Mouse (Mus musculus): ENCODE measurements at regions not wholly inside any gene's neighbourhood (a gene's known extent, or its start where the extent isn't known, plus 50 kb on each side); places are given as distances from the start of the nearest gene placed in this dataset.

DNA sequence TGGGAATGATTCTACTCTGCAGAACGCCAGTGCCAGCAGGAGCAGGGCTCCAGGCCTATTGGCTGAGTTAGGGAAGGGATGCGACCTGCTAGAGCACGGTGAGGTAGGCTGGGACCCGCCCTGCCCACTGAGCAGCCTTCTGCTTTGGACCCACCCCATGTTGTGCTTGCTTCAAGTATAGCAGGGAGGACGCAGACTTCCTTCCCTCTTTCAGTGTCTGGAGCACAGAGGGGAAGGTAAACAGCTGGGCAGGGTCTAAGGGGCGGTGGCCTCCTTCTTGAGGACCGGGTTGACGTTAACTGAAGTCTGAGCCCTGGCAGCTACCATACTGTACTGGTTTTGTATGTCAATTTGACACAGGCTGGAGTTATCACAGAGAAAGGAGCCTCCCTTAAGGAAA lies 165.6 kb upstream of the A230072I06Rik start:
- no peak for ATAC-seq (replicated peaks; ENCODE audit: insufficient number of reproducible peaks, low FRiP score, low TSS enrichment, poor library complexity, severe bottlenecking)

DNA sequence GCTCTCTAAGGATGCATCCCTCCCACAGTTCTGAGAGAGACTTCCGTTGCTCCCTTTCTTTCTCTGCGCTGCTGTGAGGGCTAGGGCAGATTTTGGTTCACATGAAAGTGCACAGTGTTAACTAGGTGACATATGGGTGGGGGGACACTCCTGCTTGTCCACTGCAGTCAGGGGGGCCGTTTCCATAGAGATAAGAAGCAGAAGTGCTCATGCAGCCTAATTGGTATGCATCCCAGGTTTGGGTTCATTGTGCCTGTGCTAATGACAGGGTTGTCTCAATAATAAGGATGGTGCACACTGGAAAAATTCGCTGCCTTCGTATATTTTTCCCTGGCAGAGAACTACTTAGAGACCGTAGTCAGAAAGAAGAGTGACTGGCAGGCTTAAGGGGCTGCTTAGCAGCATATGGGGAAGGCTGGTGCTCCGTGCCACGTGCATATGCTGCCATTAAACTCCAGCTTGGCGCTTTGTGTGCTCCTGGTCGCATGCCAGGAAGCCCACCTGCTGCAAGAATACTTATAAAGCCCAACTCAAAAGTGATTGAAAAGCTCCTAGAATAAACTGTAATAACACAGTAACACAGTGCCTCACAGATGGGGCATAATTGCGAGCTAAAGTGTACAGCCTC lies 152.1 kb upstream of the A230072I06Rik start:
- no peak for ATAC-seq (replicated peaks; ENCODE audit: insufficient number of reproducible peaks, low FRiP score, low TSS enrichment, poor library complexity, severe bottlenecking)

GRCm38 (mm10) chr8:12127106-12127800 lies 151.4 kb upstream of the A230072I06Rik start:
- ATAC-seq (replicated peaks; ENCODE audit: insufficient number of reproducible peaks, low FRiP score, low TSS enrichment, poor library complexity, severe bottlenecking) = no peak

GRCm38 (mm10) chr8:12127801-12128490 lies 150.7 kb upstream of the A230072I06Rik start:
- no peak for ATAC-seq (replicated peaks; ENCODE audit: insufficient number of reproducible peaks, low FRiP score, low TSS enrichment, poor library complexity, severe bottlenecking)

DNA sequence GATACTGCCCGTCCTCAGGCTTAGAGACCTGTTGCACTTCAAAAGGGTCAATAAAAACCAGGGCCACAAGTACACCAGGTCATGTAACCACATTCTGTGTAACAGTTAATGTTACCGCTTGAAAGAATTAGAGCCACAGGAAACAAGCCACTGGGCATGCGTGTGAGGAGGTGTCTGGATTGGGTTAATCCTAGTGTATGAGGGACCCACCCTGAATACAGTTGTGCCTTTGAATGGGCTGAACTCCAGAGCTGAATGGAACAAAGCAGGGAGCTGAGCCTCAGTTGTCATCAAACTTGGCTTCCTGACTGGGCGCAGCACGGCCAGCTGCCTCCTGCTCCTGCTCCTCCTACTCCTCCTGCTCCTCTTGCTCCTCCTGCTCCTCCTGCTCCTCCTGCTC lies 148.0 kb upstream of the A230072I06Rik start:
- ATAC-seq (replicated peaks; ENCODE audit: insufficient number of reproducible peaks, low FRiP score, low TSS enrichment, poor library complexity, severe bottlenecking) = no peak

DNA sequence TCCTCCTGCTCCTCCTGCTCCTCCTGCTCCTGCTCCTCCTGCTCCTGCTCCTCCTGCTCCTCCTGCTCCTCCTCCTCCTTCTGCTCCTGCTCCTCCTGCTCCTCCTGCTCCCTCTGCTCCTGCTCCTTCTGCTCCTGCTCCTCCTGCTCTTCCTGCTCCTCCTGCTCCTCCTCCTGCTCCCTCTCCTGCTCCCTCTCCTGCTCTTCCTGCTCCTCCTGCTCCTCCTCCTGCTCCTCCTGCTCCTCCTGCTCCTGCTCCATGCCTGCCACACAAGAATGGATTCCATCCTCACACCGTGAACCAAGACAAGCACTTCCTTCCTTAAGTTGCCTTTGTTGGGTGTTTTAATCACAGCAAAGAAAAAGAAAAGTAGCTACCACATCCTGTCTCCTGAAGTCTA lies 144.4 kb upstream of the A230072I06Rik start:
- no peak for ATAC-seq (replicated peaks; ENCODE audit: insufficient number of reproducible peaks, low FRiP score, low TSS enrichment, poor library complexity, severe bottlenecking)

GRCm38 (mm10) chr8:12135392-12136177 lies 143.0 kb upstream of the A230072I06Rik start:
- no peak for ATAC-seq (replicated peaks; ENCODE audit: insufficient number of reproducible peaks, low FRiP score, low TSS enrichment, poor library complexity, severe bottlenecking)

- ATAC-seq (replicated peaks; ENCODE audit: insufficient number of reproducible peaks, low FRiP score, low TSS enrichment, poor library complexity, severe bottlenecking) = no peak
These were observed 142.5 kb upstream of the A230072I06Rik start for GRCm38 (mm10) chr8:12136178-12136455.

DNA sequence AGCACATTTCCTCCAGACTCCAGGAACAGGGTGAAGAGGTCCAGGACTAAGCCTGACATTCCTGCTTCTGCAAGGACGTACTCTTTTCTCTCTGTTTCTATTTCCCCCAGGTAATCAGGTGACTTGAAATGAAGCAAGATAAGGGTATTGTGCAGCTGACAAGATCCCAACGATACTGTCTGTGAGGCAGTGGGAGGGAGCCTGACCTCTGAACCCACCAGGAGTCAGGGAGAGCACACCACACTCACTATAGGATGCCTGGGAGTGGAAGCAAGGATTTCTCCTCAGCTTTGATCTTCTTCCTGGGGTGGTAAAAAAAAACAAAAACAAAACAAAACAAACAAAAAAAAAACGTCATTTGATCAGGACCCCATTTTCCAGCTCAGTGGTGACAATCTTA lies 141.1 kb upstream of the A230072I06Rik start:
- no peak for ATAC-seq (replicated peaks; ENCODE audit: insufficient number of reproducible peaks, low FRiP score, low TSS enrichment, poor library complexity, severe bottlenecking)

- no peak for ATAC-seq (replicated peaks; ENCODE audit: insufficient number of reproducible peaks, low FRiP score, low TSS enrichment, poor library complexity, severe bottlenecking)
These were observed 140.7 kb upstream of the A230072I06Rik start for GRCm38 (mm10) chr8:12137913-12138312.

DNA sequence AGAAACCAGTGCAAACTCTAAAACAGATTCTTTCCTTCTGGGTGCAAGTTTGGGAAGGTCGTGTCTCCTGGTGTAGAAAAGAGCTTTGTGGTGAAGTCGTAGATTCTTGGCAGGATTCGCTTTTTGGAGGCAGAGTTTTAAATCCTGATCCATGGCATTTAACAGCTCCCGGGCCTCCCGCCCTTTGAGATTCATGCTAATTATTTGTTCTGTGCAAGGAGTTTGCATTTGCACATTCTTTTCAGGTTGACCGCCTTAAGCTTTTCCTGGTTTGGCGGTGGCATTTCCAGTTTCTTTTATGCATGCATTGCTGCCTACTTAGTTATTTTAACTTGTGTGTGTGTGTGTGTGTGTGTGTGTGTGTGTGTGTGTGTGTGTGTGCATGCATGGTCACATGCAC lies 126.9 kb upstream of the A230072I06Rik start:
- ATAC-seq (replicated peaks; ENCODE audit: insufficient number of reproducible peaks, low FRiP score, low TSS enrichment, poor library complexity, severe bottlenecking) = no peak

GRCm38 (mm10) chr8:12152825-12153224 lies 125.8 kb upstream of the A230072I06Rik start:
- ATAC-seq (replicated peaks; ENCODE audit: insufficient number of reproducible peaks, low FRiP score, low TSS enrichment, poor library complexity, severe bottlenecking) = no peak

- no peak for ATAC-seq (replicated peaks; ENCODE audit: insufficient number of reproducible peaks, low FRiP score, low TSS enrichment, poor library complexity, severe bottlenecking)
These were observed 121.7 kb upstream of the A230072I06Rik start for GRCm38 (mm10) chr8:12156893-12157292.

GRCm38 (mm10) chr8:12158188-12158587 lies 120.4 kb upstream of the A230072I06Rik start:
- ATAC-seq (replicated peaks; ENCODE audit: insufficient number of reproducible peaks, low FRiP score, low TSS enrichment, poor library complexity, severe bottlenecking) = no peak

GRCm38 (mm10) chr8:12162921-12163705 lies 115.5 kb upstream of the A230072I06Rik start:
- no peak for ATAC-seq (replicated peaks; ENCODE audit: insufficient number of reproducible peaks, low FRiP score, low TSS enrichment, poor library complexity, severe bottlenecking)

GRCm38 (mm10) chr8:12165487-12166152 lies 113.0 kb upstream of the A230072I06Rik start:
- no peak for ATAC-seq (replicated peaks; ENCODE audit: insufficient number of reproducible peaks, low FRiP score, low TSS enrichment, poor library complexity, severe bottlenecking)

DNA sequence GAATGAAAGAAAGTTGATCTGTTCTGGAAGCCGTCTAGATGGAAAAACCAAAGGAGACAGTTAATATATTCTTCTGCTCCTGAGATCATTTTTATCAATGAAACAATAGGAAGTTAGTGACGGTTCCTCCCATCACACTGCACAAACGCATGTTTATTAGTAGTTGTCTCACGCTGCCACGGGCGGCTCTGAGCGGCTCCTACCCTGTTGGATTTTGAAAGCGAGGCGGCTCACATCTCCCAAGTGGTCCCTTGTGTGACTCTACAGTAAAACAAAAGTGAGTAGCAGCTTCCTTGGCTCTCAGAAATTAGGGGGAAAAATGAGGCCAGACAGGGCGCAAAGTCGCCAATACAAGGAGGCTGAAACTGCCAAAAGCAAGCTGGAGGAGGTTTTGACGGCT lies 106.8 kb upstream of the A230072I06Rik start:
- ATAC-seq (replicated peaks; ENCODE audit: insufficient number of reproducible peaks, low FRiP score, low TSS enrichment, poor library complexity, severe bottlenecking) = no peak

GRCm38 (mm10) chr8:12175496-12175895 lies 103.1 kb upstream of the A230072I06Rik start:
- ATAC-seq (replicated peaks; ENCODE audit: insufficient number of reproducible peaks, low FRiP score, low TSS enrichment, poor library complexity, severe bottlenecking) = no peak
